Mouse (Mus musculus) thymus, adult 2 months (tissue): ENCODE measurements around the gene Slc16a8.

Experiments
- CTCF ChIP-seq: fragments of 200-500 bp; IDR thresholded peaks from 2 replicates; pipeline ENCODE4 v1.5.1; 2012; ENCODE audit warnings: mild to moderate bottlenecking, control low read depth, low read length, moderate library complexity, borderline replicate concordance; ENCODE audit not compliant: control insufficient read depth, poor library complexity, insufficient read depth; ENCODE audit errors: extremely low read depth
- POLR2A ChIP-seq: fragments of 200-500 bp; IDR thresholded peaks from 2 replicates; pipeline ENCODE4 v1.6.1; 2012; ENCODE audit warnings: mild to moderate bottlenecking, low read length, control low read depth, moderate library complexity; ENCODE audit not compliant: control insufficient read depth, poor library complexity, insufficient read depth; ENCODE audit errors: extremely low read depth

- TF ChIP-seq POLR2A = no peak
- TF ChIP-seq CTCF = no peak
These were observed 4.3 kb downstream of the Slc16a8 start for GRCm38 (mm10) chr15:79250236-79250635.
